Mouse (Mus musculus): ENCODE results near the gene Trak1. TPM values are rescaled to one million over a fixed set of nuclear protein-coding genes. Genes with fewer than 3 reads are reported as not detected.

Trak1 gene
- polyA plus RNA-seq, 1 experiment from 2014 or later = 17.0 TPM

DNA sequence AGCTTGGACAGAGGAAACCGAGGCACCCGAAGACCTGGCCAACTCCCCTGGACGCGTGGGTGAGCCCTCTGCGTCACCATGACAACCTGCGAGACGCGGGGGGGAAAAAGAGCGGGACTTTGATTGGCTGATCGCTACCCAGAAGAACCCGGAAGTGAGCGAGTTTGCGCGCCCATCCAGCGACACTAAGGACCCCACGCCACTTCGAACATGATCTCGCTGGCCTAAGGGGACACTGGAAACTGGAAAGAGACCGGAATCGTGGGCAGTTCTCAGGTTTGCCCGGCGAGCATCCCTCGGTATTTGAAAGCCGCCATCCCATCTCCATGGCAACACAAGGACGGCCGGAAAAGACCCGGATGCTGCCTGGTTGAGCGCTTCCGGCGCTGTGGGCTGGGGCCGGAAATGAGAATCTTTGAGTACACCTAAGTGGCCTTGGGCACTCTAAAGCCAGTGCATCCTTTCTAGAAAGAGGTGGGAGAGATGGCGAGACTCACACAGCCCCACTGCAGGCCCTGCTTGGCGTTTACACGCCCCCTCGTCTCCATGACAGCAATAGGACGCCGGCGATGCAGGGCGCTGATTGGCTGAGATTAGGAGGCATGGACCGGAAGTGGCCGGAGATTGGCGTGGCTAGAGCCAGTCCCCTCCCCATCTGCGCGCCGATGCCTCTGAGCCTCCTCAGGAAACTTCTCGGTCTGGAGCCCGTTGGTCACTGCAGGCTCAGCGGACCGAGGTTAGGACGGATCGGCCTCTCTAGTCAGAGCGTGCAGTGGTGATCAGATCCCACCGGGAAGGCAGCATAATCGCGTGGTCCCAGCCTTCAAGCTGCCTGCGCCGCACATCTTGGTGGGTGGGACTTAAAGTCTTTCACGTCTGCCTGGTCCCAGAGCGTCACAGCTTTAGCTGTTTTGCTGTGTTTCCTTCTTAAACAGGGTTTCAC is 19.9 kb upstream of the Trak1 start, which contains the start of gene Ulk4:
Ulk4 (minus strand) TSS at position 80 of the 943 bp plus-strand sequence.
- ATAC-seq (ENCODE audit: low FRiP score, low read depth) = peak; percentile 97
- WGBS = under 1% methylated on average over 59 of the region's 59 CpGs
- peak within 1 kb of the TSS; percentile 83 for H3K4me2 ChIP-seq (replicated peaks)

DNA sequence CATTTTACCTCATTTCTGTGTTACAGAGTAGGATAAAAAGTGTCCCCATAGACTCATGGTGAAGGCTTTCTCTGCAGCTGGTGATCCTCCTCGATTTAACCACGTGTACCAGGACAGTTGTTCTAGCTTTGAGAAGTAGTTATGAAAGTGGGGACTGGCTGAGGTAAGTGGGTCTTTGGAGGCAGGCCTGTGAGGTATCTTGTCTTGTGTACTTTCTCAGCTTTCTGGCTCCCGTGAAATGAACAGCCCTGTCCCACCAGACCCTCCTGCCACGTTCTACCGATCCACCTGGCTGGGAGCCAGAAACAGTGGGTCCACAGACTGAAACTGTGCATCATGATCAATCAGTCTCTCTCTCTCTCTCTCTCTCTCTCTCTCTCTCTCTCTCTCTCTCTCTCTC is 18.1 kb upstream of the Trak1 start:
- Histone ChIP-seq H3K27me3 (no peaks in the 10 kb centered on the region), H3K9ac (no peak overlapping the region), H3K4me1 (peaks cover 13% of the 10 kb centered on the region; the same call in 1 of the 2 replicates), H3K9me3 (peaks cover 5% of the 10 kb centered on the region; the same call in 1 of the 2 replicates), H3K4me3 (no peak overlapping the region), H3K27ac (no peak overlapping the region), H3K4me2 (replicated peaks) (no peak overlapping the region), H3K36me3 (peaks cover 6% of the 10 kb centered on the region; the same call in 1 of the 2 replicates)
- WGBS = 84% methylated on average over 5 of the region's 5 CpGs
- no peak for ATAC-seq (ENCODE audit: low FRiP score, low read depth)

More for the DNA sequence above, 19.9 kb upstream of the Trak1 start, which contains the start of gene Ulk4:
- H3K9me3 ChIP-seq = 0 out of 2 replicates have a peak, but pooled peaks cover under 1% of the 10 kb centered on the region
- H3K4me1 ChIP-seq = peaks cover 13% of the 10 kb centered on the region; the same call in 1 of the 2 replicates
- peaks cover 2% of the 10 kb centered on the region; the same call in 1 of the 2 replicates for H3K36me3 ChIP-seq
- peak within 1 kb of the TSS; percentile 77 for H3K27ac ChIP-seq
- peak within 1 kb of the TSS; percentile 67 for H3K4me3 ChIP-seq
- no peaks in the 10 kb centered on the region for H3K27me3 ChIP-seq
- peak within 1 kb of the TSS; percentile 70 for H3K9ac ChIP-seq

DNA sequence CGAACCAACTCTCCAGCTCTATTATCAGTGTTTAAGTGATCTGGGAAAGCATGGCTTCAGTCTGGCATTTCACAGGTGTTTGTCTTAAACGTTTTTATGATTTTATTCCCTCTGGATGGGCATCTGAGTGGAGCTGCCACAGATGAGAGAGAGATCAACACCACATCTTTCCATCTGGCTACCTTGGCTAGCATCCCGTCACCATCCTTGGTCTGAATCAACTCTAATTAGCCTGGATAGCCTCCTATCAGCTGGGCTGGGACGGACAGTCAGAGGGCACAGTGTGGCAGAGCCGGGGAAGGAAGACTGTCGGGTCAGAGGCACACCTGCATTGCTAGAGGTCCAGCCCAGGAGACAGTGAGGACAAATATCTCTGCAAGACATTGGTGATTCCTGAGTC is 15.4 kb upstream of the Trak1 start:
- Histone ChIP-seq H3K27me3 (no peaks in the 10 kb centered on the region), H3K27ac (no peak overlapping the region), H3K36me3 (peaks cover 6% of the 10 kb centered on the region; the same call in 1 of the 2 replicates), H3K9ac (no peak overlapping the region), H3K4me3 (no peak overlapping the region), H3K4me2 (replicated peaks) (no peak overlapping the region), H3K9me3 (peaks cover 8% of the 10 kb centered on the region; the same call in 1 of the 2 replicates), H3K4me1 (peaks cover 7% of the 10 kb centered on the region; the same call in 1 of the 2 replicates)
- WGBS = 82% methylated on average over 6 of the region's 6 CpGs
- ATAC-seq (ENCODE audit: low FRiP score, low read depth) = no peak

DNA sequence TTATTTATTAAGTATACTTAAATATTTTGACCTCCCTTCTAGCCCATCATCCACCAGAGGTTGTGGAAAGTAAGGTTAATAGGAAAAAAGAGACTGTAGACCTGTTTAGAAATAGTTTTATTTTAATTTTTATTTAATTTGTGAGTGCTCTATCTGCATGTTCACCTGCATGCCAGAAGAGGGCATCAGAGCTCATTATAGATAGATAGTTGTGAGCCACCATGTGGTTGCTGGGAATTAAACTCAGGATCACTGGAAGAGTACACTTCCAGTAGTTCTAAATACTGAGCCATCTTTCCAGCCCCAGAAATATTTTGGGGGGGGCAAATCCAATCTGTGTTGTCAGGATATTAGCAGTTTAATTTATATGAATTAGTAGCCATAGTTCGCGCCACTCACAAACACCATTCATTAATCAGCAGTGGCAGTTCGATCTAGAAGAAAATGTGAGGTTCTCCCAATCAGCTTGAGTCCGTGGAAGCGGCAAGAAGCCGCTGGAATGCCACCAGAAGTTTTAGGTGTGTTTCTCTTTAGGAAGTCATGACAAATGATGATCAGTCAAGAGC is 13.6 kb upstream of the Trak1 start:
- Histone ChIP-seq H3K27me3 (no peaks in the 10 kb centered on the region), H3K9ac (no peak overlapping the region), H3K4me2 (replicated peaks) (no peak overlapping the region), H3K36me3 (peaks cover 6% of the 10 kb centered on the region; the same call in 1 of the 2 replicates), H3K4me1 (no peaks in the 10 kb centered on the region), H3K9me3 (peaks cover 8% of the 10 kb centered on the region; the same call in 1 of the 2 replicates), H3K27ac (no peak overlapping the region), H3K4me3 (no peak overlapping the region)
- WGBS = 94% methylated on average over 6 of the region's 6 CpGs
- no peak for ATAC-seq (ENCODE audit: low FRiP score, low read depth)

DNA sequence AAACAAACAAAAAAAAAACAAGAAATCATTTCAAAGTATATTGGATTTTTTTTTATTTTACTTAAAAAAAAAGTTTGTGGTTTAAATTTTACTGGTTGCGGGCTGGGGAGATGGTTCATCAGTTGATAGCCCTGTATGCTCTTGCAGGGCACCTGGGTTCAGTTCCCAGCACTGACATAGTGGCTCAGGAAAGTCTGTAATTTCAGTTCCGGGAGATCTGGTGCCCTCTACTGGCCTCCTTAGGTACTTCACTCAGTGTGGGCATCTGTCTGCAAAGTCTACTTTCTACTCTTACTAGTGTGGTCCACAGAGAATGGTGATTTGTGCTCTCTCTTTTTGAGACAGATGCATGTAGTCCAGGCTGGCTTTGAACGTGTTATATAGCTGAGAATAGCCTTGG is 12.9 kb upstream of the Trak1 start:
- H3K36me3 ChIP-seq = peaks cover 6% of the 10 kb centered on the region; the same call in 1 of the 2 replicates
- no peak overlapping the region for H3K4me3 ChIP-seq
- WGBS = 87% methylated on average over 3 of the region's 3 CpGs
- ATAC-seq (ENCODE audit: low FRiP score, low read depth) = no peak
- no peak overlapping the region for H3K4me2 ChIP-seq (replicated peaks)
- H3K27ac ChIP-seq = no peak overlapping the region
- H3K9me3 ChIP-seq = peaks cover 9% of the 10 kb centered on the region; the same call in 1 of the 2 replicates
- no peaks in the 10 kb centered on the region for H3K27me3 ChIP-seq
- no peaks in the 10 kb centered on the region for H3K4me1 ChIP-seq
- no peak overlapping the region for H3K9ac ChIP-seq

- Histone ChIP-seq H3K4me2 (replicated peaks) (peak overlapping the region; percentile 63), H3K4me1 (no peaks in the 10 kb centered on the region), H3K27me3 (no peaks in the 10 kb centered on the region), H3K9ac (peak overlapping the region; percentile 57), H3K36me3 (peaks cover 6% of the 10 kb centered on the region; the same call in 1 of the 2 replicates), H3K27ac (no peak overlapping the region), H3K4me3 (peak overlapping the region; percentile 47), H3K9me3 (peaks cover 16% of the 10 kb centered on the region; the same call in 1 of the 2 replicates)
- ATAC-seq (ENCODE audit: low FRiP score, low read depth) = peak; percentile 88
- WGBS = 25% methylated on average over 29 of the region's 29 CpGs
Observed at GRCm38 (mm10) chr9:121285341-121286324, 11.7 kb upstream of the Trak1 start.

DNA sequence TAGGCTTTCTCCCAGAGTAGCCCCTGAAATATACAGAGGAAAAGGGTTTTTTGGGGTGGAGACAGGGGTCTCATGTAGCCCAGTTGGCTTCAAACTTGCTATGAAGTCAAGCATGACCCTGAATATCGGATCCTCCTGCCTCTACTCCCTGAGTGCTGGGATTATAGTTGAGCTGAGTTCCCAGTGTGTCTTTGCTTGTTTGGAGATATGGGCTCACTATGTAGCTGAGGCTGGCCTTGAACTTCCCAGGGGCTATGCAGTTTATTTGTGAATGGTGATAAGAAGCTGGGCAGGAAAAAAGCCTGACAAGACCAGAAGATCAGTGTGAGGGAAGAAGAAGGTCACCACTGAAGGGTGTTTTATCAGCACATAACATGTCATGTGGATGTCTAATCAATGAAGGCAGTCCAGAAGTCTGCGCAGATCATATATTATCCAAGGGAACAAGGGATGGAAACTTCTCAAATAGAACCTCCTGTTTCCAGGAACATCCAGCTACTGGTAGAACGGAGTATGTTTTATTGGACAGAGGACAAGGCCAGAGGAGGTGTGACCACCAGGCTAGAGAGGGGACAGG is 10.9 kb upstream of the Trak1 start:
- 0 out of 2 replicates have a peak, but pooled peaks have one; percentile 19 for ATAC-seq (ENCODE audit: low FRiP score, low read depth)
- 85% methylated on average over 3 of the region's 3 CpGs for WGBS

DNA sequence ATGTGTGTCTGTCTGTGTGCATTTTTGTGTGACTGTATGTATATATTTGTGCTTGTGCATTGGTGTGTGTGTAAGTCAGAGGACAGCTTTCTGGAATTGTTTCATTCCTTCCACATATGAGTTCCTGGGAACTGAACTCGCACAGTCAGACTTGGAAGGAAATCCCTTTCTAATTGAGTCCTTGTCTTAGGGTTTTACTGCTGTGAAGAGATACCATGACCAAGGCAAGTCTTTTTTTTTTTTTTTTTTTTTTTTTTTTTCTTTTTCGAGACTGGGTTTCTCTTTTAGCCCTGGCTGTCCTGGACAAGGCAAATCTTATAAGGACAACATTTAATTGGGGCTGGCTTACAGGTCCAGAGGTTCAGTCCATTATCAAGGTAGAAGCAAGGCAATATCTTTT is 6.0 kb upstream of the Trak1 start:
- no peak for ATAC-seq (ENCODE audit: low FRiP score, low read depth)
- no peaks in the 10 kb centered on the region for H3K36me3 ChIP-seq
- peaks cover 22% of the 10 kb centered on the region for H3K27me3 ChIP-seq
- H3K4me3 ChIP-seq = no peak overlapping the region
- no peaks in the 10 kb centered on the region for H3K4me1 ChIP-seq
- no peak overlapping the region for H3K4me2 ChIP-seq (replicated peaks)
- no peak overlapping the region for H3K9ac ChIP-seq
- WGBS = 73% methylated on average over 2 of the region's 2 CpGs
- no peak overlapping the region for H3K27ac ChIP-seq
- 0 out of 2 replicates have a peak, but pooled peaks cover 8% of the 10 kb centered on the region for H3K9me3 ChIP-seq

More for the DNA sequence above, 10.9 kb upstream of the Trak1 start:
- no peaks in the 10 kb centered on the region for H3K4me1 ChIP-seq
- peaks cover 6% of the 10 kb centered on the region; the same call in 1 of the 2 replicates for H3K36me3 ChIP-seq
- peaks cover 16% of the 10 kb centered on the region; the same call in 1 of the 2 replicates for H3K9me3 ChIP-seq
- H3K27ac ChIP-seq = no peak overlapping the region
- H3K27me3 ChIP-seq = no peaks in the 10 kb centered on the region
- peak overlapping the region; percentile 63 for H3K4me2 ChIP-seq (replicated peaks)
- peak overlapping the region; percentile 57 for H3K9ac ChIP-seq
- peak overlapping the region; percentile 47 for H3K4me3 ChIP-seq

GRCm38 (mm10) chr9:121293187-121293586 is 4.1 kb upstream of the Trak1 start:
- H3K36me3 ChIP-seq = no peaks in the 10 kb centered on the region
- no peak overlapping the region for H3K9ac ChIP-seq
- H3K4me1 ChIP-seq = peaks cover under 1% of the 10 kb centered on the region
- peaks cover 30% of the 10 kb centered on the region for H3K27me3 ChIP-seq
- ATAC-seq (ENCODE audit: low FRiP score, low read depth) = no peak
- H3K27ac ChIP-seq = no peak overlapping the region
- no peak overlapping the region for H3K4me3 ChIP-seq
- whole genome bisulfite sequencing = 79% methylated on average over 7 of the region's 7 CpGs
- no peak overlapping the region for H3K4me2 ChIP-seq (replicated peaks)
- H3K9me3 ChIP-seq = 0 out of 2 replicates have a peak, but pooled peaks cover 8% of the 10 kb centered on the region

DNA sequence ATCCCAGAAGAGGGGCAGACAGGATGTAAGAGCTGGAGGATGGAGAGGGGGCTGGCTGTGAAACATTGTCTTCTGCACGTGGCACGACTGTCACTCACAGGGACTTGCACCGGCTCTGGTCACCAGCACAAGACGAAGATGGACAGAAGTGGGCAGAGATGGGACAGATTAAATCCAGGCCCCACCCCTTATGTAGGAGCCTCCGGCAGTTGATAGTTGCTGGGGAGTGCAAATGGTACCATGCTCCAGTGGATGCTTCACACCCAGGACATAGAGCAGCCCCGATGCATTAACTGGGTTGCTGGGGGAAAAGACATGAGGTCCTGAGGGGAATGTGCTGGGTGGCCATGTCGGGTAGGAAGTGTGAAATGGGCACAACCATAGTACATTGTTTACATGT is 2.1 kb upstream of the Trak1 start:
- peaks cover 30% of the 10 kb centered on the region for H3K27me3 ChIP-seq
- H3K36me3 ChIP-seq = no peaks in the 10 kb centered on the region
- 86% methylated on average over 7 of the region's 7 CpGs for WGBS
- no peaks in the 10 kb centered on the region for H3K9me3 ChIP-seq
- no peak overlapping the region for H3K4me2 ChIP-seq (replicated peaks)
- H3K4me1 ChIP-seq = peaks cover 21% of the 10 kb centered on the region
- ATAC-seq (ENCODE audit: low FRiP score, low read depth) = no peak
- no peak overlapping the region for H3K9ac ChIP-seq
- H3K27ac ChIP-seq = no peak overlapping the region
- no peak overlapping the region for H3K4me3 ChIP-seq

DNA sequence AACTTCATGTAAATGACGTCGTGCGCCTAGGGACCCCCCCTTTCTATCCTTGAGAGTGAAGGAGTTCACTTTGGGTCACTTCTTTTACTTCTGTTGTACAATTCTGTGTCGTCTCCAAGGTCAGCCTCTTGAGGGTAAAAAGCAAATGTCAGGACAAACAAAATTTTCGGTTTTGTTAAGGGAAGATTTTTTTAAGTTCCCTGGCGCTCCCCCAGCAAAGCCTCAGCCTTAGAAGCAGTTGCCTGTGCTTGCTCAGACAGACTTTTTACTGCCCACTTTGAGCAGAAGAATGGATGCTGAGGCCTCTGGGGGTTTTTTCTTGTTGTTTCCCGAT is 730 bp downstream of the Trak1 start:
- H3K4me3 ChIP-seq = peak overlapping the region; percentile 89
- 2% methylated on average over 7 of the region's 7 CpGs for WGBS
- peaks cover 30% of the 10 kb centered on the region for H3K4me1 ChIP-seq
- H3K4me2 ChIP-seq (replicated peaks) = peak overlapping the region; percentile 94
- no peaks in the 10 kb centered on the region for H3K9me3 ChIP-seq
- H3K36me3 ChIP-seq = no peaks in the 10 kb centered on the region
- H3K27me3 ChIP-seq = peaks cover 29% of the 10 kb centered on the region
- peak overlapping the region; percentile 94 for H3K9ac ChIP-seq
- no peak overlapping the region for H3K27ac ChIP-seq
- no peak for ATAC-seq (ENCODE audit: low FRiP score, low read depth)
